Mouse (Mus musculus) embryonic facial prominence, embryonic 12.5 days (tissue): Measurements from ENCODE around the gene Foxg1. TPM values are rescaled to one million over a fixed set of nuclear protein-coding genes. Genes with fewer than 3 reads are reported as not detected.

ENCODE experiments used
- ATAC-seq: fragments of 200-750 bp; cut with Nextera tagmentation; 2 replicates; pipeline ENCODE4 v1.8.0; 2017; ENCODE audit not compliant: insufficient number of reproducible peaks, insufficient read depth, low FRiP score, low TSS enrichment
- H3K27ac ChIP-seq: fragments of 300-500 bp; sonication (generic); 2 replicates; pipeline ENCODE4 v1.5.1; 2016; ENCODE audit warnings: mild to moderate bottlenecking
- H3K27me3 ChIP-seq: fragments of 300-500 bp; sonication (generic); 2 replicates; pipeline ENCODE4 v1.6.1; 2016; ENCODE audit warnings: mild to moderate bottlenecking, moderate library complexity
- H3K36me3 ChIP-seq: fragments of 300-500 bp; sonication (generic); 2 replicates; pipeline ENCODE4 v1.6.1; 2016; ENCODE audit warnings: mild to moderate bottlenecking
- H3K4me1 ChIP-seq: fragments of 300-500 bp; sonication (generic); 2 replicates; pipeline ENCODE4 v1.6.1; 2016
- H3K4me2 ChIP-seq: fragments of 300-500 bp; sonication (generic); replicated peaks from 2 replicates; pipeline ENCODE4 v1.6.1; 2016; ENCODE audit warnings: mild to moderate bottlenecking, moderate library complexity
- H3K4me3 ChIP-seq: fragments of 300-500 bp; sonication (generic); 2 replicates; pipeline ENCODE4 v1.5.1; 2016; ENCODE audit warnings: mild to moderate bottlenecking
- H3K9ac ChIP-seq: fragments of 300-500 bp; sonication (generic); 2 replicates; pipeline ENCODE4 v1.6.1; 2016; ENCODE audit warnings: mild to moderate bottlenecking, moderate library complexity
- H3K9me3 ChIP-seq: fragments of 300-500 bp; sonication (generic); 2 replicates; pipeline ENCODE4 v1.6.1; 2016; ENCODE audit warnings: mild to moderate bottlenecking, moderate library complexity
- WGBS: fragments of 180-500 bp; shearing (Covaris S2); methylation state at CpG from one replicate; pipeline ENCODE4 v1.1.7; 2016; 5-methylcytosine and 5-hydroxymethylcytosine counted together
- polyA plus RNA-seq: library from polyadenylated mRNA; unstranded; fragments of >200 nt; fragmentation: Nextera tagmentation; extraction: Ambion mirVana; gene quantifications from 2 replicates; pipeline ENCODE4 v1.2.1, GENCODE M21; 2016

Foxg1 gene
- polyA plus RNA-seq, 1 experiment from 2014 or later: 2.1 TPM

- no peak overlapping the region for H3K4me2 ChIP-seq
Measured at GRCm38 (mm10) chr12:49387856-49388598, 5.6 kb downstream of the Foxg1 start.

GRCm38 (mm10) chr12:49389666-49390065 lies 7.2 kb downstream of the Foxg1 start:
- Histone ChIP-seq H3K4me3 (no peak overlapping the region), H3K4me2 (no peak overlapping the region)
- WGBS: 2% methylated on average over 5 of the region's 5 CpGs

More at GRCm38 (mm10) chr12:49387856-49388598, 5.6 kb downstream of the Foxg1 start:
- no peaks in the 10 kb centered on the region for H3K9me3 ChIP-seq
- peaks cover 6% of the 10 kb centered on the region; the same call in 1 of the 2 replicates for H3K4me1 ChIP-seq
- H3K27ac ChIP-seq: no peak overlapping the region
- H3K27me3 ChIP-seq: peaks cover 63% of the 10 kb centered on the region
- H3K36me3 ChIP-seq: no peaks in the 10 kb centered on the region
- 8% methylated on average over 2 of the region's 2 CpGs for WGBS
- H3K4me3 ChIP-seq: no peak overlapping the region
- no peak for ATAC-seq
- H3K9ac ChIP-seq: no peak overlapping the region

DNA sequence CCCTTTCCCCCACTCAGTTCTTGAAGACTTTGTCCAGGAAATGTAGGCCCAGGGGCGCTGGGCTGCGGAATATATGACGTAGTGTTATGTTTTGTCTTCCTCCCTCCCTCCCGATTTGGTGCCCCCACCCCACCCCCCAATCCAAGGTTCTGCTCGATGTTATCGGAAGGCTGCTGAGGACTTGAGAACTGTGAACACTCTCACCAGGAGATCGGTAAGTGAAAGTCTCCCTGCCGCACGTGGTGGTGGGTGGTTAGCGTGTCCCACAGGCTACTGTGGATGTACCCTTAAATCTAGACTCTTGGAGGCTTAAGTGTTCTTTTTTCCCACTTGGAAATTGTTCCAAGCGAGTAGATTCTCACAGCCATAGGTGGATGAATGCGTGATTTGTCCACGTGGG lies 7.8 kb downstream of the Foxg1 start:
- Histone ChIP-seq H3K4me2 (no peak overlapping the region; the same call in 1 of the 2 replicates), H3K36me3 (no peaks in the 10 kb centered on the region), H3K4me1 (no peaks in the 10 kb centered on the region), H3K4me3 (no peak overlapping the region), H3K27ac (no peak overlapping the region), H3K27me3 (peaks cover 54% of the 10 kb centered on the region), H3K9me3 (no peaks in the 10 kb centered on the region), H3K9ac (no peak overlapping the region)
- no peak for ATAC-seq
- WGBS: 2% methylated on average over 13 of the region's 13 CpGs

More at GRCm38 (mm10) chr12:49389666-49390065, 7.2 kb downstream of the Foxg1 start:
- Histone ChIP-seq H3K27me3 (peaks cover 54% of the 10 kb centered on the region), H3K9me3 (no peaks in the 10 kb centered on the region), H3K4me1 (no peaks in the 10 kb centered on the region), H3K36me3 (no peaks in the 10 kb centered on the region), H3K27ac (no peak overlapping the region), H3K9ac (no peak overlapping the region)
- no peak for ATAC-seq

DNA sequence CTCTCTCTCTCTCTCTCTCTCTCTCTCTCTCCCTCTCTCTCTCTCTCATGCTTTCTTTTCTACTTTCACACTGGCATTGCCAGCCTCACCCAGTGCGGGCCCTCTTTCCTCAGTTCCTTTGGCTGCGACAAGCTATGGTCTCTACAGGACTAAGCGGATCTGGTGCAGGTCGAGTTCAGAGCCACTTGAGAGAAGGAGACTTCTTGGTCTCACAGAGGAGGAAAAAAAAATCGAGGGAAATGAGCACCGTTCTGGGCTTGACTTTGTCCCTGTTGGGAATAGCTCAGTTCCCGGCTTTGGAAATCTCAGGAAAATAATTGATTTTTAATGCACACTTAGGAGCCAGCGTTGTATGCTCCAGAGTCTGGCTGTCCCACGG lies 8.5 kb downstream of the Foxg1 start:
- no peaks in the 10 kb centered on the region for H3K36me3 ChIP-seq
- WGBS: 2% methylated on average over 9 of the region's 9 CpGs
- no peak for ATAC-seq
- peak overlapping the region; percentile 39 for H3K4me2 ChIP-seq
- H3K27me3 ChIP-seq: peaks cover 48% of the 10 kb centered on the region
- H3K4me1 ChIP-seq: no peaks in the 10 kb centered on the region
- H3K9ac ChIP-seq: 0 out of 2 replicates have a peak overlapping the region, but pooled peaks have one; percentile 17
- peak overlapping the region; percentile 24 for H3K4me3 ChIP-seq
- no peak overlapping the region for H3K27ac ChIP-seq
- H3K9me3 ChIP-seq: no peaks in the 10 kb centered on the region

- Histone ChIP-seq H3K4me2 (peak overlapping the region; percentile 39), H3K9ac (0 out of 2 replicates have a peak overlapping the region, but pooled peaks have one; percentile 17), H3K4me1 (no peaks in the 10 kb centered on the region), H3K27me3 (peaks cover 46% of the 10 kb centered on the region), H3K36me3 (no peaks in the 10 kb centered on the region), H3K27ac (no peak overlapping the region), H3K4me3 (peak overlapping the region; percentile 24), H3K9me3 (no peaks in the 10 kb centered on the region)
- under 1% methylated on average over 42 of the region's 42 CpGs for WGBS
- peak; percentile 91 for ATAC-seq
Measured at GRCm38 (mm10) chr12:49391305-49392040, 9.0 kb downstream of the Foxg1 start.

- ATAC-seq: no peak
- Histone ChIP-seq H3K27me3 (peaks cover 50% of the 10 kb centered on the region), H3K4me2 (peak overlapping the region; percentile 39)
Measured at GRCm38 (mm10) chr12:49392041-49392390, 9.6 kb downstream of the Foxg1 start.

DNA sequence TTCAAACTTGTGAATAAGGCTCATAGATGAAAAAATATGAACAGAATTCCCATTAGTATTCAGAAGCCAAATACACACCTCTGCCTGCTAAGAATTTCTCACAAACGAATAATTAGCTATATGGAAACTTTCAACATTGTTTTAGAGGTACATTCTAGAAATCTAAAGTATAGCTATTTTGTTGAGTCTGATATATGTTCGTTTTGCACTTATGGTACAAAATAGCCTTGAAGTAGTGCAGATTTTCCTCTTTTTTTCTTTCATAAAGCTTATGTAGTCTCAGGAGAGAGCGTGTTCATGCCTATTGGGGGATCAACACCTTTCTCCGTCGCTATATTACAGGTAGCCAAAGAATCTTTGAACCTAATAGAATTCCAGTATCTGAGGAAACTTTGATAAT lies 10.4 kb downstream of the Foxg1 start:
- Histone ChIP-seq H3K4me1 (no peaks in the 10 kb centered on the region), H3K4me2 (no peak overlapping the region), H3K27me3 (peaks cover 55% of the 10 kb centered on the region), H3K36me3 (no peaks in the 10 kb centered on the region), H3K4me3 (no peak overlapping the region), H3K27ac (no peak overlapping the region), H3K9me3 (no peaks in the 10 kb centered on the region), H3K9ac (no peak overlapping the region)
- 4% methylated on average over 5 of the region's 5 CpGs for WGBS
- no peak for ATAC-seq

More at GRCm38 (mm10) chr12:49392041-49392390, 9.6 kb downstream of the Foxg1 start:
- Histone ChIP-seq H3K9me3 (no peaks in the 10 kb centered on the region), H3K4me1 (no peaks in the 10 kb centered on the region), H3K4me3 (peak overlapping the region; percentile 24; the same call in 1 of the 2 replicates), H3K9ac (no peak overlapping the region), H3K27ac (no peak overlapping the region), H3K36me3 (no peaks in the 10 kb centered on the region)
- 3% methylated on average over 10 of the region's 10 CpGs for WGBS

GRCm38 (mm10) chr12:49393639-49394038 lies 11.2 kb downstream of the Foxg1 start:
- Histone ChIP-seq H3K36me3 (no peaks in the 10 kb centered on the region), H3K27ac (no peak overlapping the region), H3K4me2 (no peak overlapping the region), H3K9ac (no peak overlapping the region), H3K4me3 (no peak overlapping the region), H3K27me3 (peaks cover 54% of the 10 kb centered on the region), H3K9me3 (no peaks in the 10 kb centered on the region), H3K4me1 (no peaks in the 10 kb centered on the region)
- WGBS: 11% methylated on average over 3 of the region's 3 CpGs
- no peak for ATAC-seq

- Histone ChIP-seq H3K9ac (no peak overlapping the region), H3K9me3 (no peaks in the 10 kb centered on the region), H3K27me3 (peaks cover 54% of the 10 kb centered on the region), H3K27ac (no peak overlapping the region), H3K4me1 (no peaks in the 10 kb centered on the region), H3K4me2 (no peak overlapping the region), H3K4me3 (no peak overlapping the region), H3K36me3 (no peaks in the 10 kb centered on the region)
- ATAC-seq: no peak
- WGBS: 3% methylated on average over 1 of the region's 1 CpGs
Measured at GRCm38 (mm10) chr12:49394181-49394580, 11.7 kb downstream of the Foxg1 start.

- no peak for ATAC-seq
- WGBS: 2% methylated on average over 17 of the region's 17 CpGs
- Histone ChIP-seq H3K4me1 (no peaks in the 10 kb centered on the region), H3K36me3 (no peaks in the 10 kb centered on the region), H3K9ac (no peak overlapping the region), H3K27me3 (peaks cover 54% of the 10 kb centered on the region), H3K27ac (no peak overlapping the region), H3K9me3 (no peaks in the 10 kb centered on the region), H3K4me3 (no peak overlapping the region), H3K4me2 (no peak overlapping the region)
Measured at GRCm38 (mm10) chr12:49394836-49395235, 12.4 kb downstream of the Foxg1 start.

DNA sequence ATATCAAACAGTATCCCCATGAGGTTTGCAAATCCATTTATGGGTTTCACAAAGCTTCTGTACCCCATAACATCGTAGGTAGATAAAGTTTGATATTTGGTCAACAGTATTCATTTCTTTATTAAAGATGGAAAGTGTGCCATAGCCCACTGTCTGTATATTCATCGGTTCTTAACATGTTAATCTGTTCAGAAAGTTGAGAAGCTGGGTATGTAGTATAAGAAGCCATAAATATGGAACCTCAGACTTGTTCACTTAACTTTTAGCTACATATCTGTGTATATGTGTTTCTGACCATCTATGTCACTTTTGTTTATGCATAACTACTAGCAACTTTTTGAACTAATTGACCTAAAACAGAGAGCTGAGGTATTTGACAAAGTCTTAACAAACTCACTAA lies 13.5 kb downstream of the Foxg1 start:
- peaks cover 56% of the 10 kb centered on the region for H3K27me3 ChIP-seq
- no peaks in the 10 kb centered on the region for H3K9me3 ChIP-seq
- no peak overlapping the region for H3K4me3 ChIP-seq
- H3K9ac ChIP-seq: no peak overlapping the region
- H3K4me1 ChIP-seq: no peaks in the 10 kb centered on the region
- 16% methylated on average over 2 of the region's 2 CpGs for WGBS
- H3K4me2 ChIP-seq: no peak overlapping the region
- ATAC-seq: no peak
- H3K36me3 ChIP-seq: no peaks in the 10 kb centered on the region
- H3K27ac ChIP-seq: no peak overlapping the region

GRCm38 (mm10) chr12:49396776-49397175 lies 14.3 kb downstream of the Foxg1 start:
- Histone ChIP-seq H3K4me3 (no peak overlapping the region), H3K4me2 (no peak overlapping the region), H3K36me3 (no peaks in the 10 kb centered on the region), H3K27ac (no peak overlapping the region), H3K9ac (no peak overlapping the region), H3K27me3 (peaks cover 55% of the 10 kb centered on the region), H3K9me3 (no peaks in the 10 kb centered on the region), H3K4me1 (peaks cover 5% of the 10 kb centered on the region; the same call in 1 of the 2 replicates)
- WGBS: 34% methylated on average over 1 of the region's 1 CpGs
- no peak for ATAC-seq
